Mouse (Mus musculus): ENCODE results near the gene Rab34. TPM values are rescaled to one million over a fixed set of nuclear protein-coding genes. Genes with fewer than 3 reads are reported as not detected.

Gene Rab34
- total and polyA plus RNA-seq, 2 experiments from 2014 or later: 37.1 to 55.1 TPM

DNA sequence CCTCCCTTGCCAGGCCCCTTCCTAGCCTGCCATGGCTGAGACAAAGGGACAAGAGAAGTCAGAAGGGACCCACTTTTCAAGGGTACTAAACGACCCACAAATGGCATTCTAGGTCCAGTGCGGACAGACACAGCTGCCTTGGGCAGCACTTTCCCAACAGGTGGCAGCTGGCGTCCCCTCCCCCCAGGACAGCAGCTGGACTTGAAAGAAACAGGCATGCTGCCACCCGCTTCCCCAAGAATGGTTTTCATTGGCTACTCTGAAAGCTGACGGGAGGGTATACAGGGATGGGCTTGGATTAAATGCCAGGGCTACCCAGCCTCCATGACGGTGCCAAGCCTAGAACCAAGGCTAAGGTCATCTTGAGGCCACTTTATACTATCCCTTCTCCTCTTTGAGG lies 25.7 kb upstream of the Rab34 start:
- 61% methylated on average over 6 of the region's 6 CpGs for WGBS
- Histone ChIP-seq H3K4me1 (ENCODE audit: control insufficient read depth, insufficient read depth) (peaks cover 34% of the 10 kb centered on the region), H3K9ac (replicated peaks; ENCODE audit: low read depth, low read length) (no peak overlapping the region; the same call in 1 of the 2 replicates), H3K27ac (ENCODE audit: low read depth) (peak overlapping the region; percentile 95; the same call in 1 of the 2 replicates), H3K27me3 (ENCODE audit: control insufficient read depth, insufficient read depth, low read length) (no peaks in the 10 kb centered on the region), H3K9me3 (replicated peaks; ENCODE audit: control insufficient read depth, low read length) (no peaks in the 10 kb centered on the region), H3K4me3 (ENCODE audit: low read depth, low read length) (no peak overlapping the region), H3K4me2 (ENCODE audit: low read depth, low read length) (peak overlapping the region; percentile 95), H3K36me3 (replicated peaks; ENCODE audit: control insufficient read depth, insufficient read depth, low read length) (peaks cover 34% of the 10 kb centered on the region)
- DNase-seq (ENCODE audit: low spot score) (no peak), ATAC-seq (ENCODE audit: insufficient read depth, low read depth) (no peak)
- TF ChIP-seq CTCF (IDR thresholded peaks at IDR 0.05; ENCODE audit: low read depth) (no peak), EP300 (IDR thresholded peaks at IDR 0.05; ENCODE audit: low read depth) (no peak)

GRCm38 (mm10) chr11:78163045-78163444 lies 25.2 kb upstream of the Rab34 start:
- Histone ChIP-seq H3K4me3 (ENCODE audit: low read depth, low read length) (peak overlapping the region; percentile 91), H3K4me1 (ENCODE audit: control insufficient read depth, insufficient read depth) (peaks cover 34% of the 10 kb centered on the region), H3K4me2 (ENCODE audit: low read depth, low read length) (peak overlapping the region; percentile 95), H3K9me3 (replicated peaks; ENCODE audit: control insufficient read depth, low read length) (no peaks in the 10 kb centered on the region), H3K9ac (replicated peaks; ENCODE audit: low read depth, low read length) (peak overlapping the region; percentile 91), H3K36me3 (replicated peaks; ENCODE audit: control insufficient read depth, insufficient read depth, low read length) (peaks cover 28% of the 10 kb centered on the region), H3K27ac (ENCODE audit: low read depth) (peak overlapping the region; percentile 95), H3K27me3 (ENCODE audit: control insufficient read depth, insufficient read depth, low read length) (no peaks in the 10 kb centered on the region)
- TF ChIP-seq EP300 (IDR thresholded peaks at IDR 0.05; ENCODE audit: low read depth): no peak
- no peak for TF ChIP-seq CTCF (IDR thresholded peaks at IDR 0.05; ENCODE audit: low read depth)
- 67% methylated on average over 2 of the region's 2 CpGs for WGBS
- DNase-seq (ENCODE audit: low spot score): no peak
- no peak for ATAC-seq (ENCODE audit: insufficient read depth, low read depth)

- Histone ChIP-seq H3K4me2 (ENCODE audit: low read depth, low read length) (peak overlapping the region; percentile 95), H3K36me3 (replicated peaks; ENCODE audit: control insufficient read depth, insufficient read depth, low read length) (peaks cover 20% of the 10 kb centered on the region), H3K27me3 (ENCODE audit: control insufficient read depth, insufficient read depth, low read length) (no peaks in the 10 kb centered on the region), H3K27ac (ENCODE audit: low read depth) (peak overlapping the region; percentile 95), H3K9me3 (replicated peaks; ENCODE audit: control insufficient read depth, low read length) (no peaks in the 10 kb centered on the region), H3K9ac (replicated peaks; ENCODE audit: low read depth, low read length) (peak overlapping the region; percentile 91), H3K4me3 (ENCODE audit: low read depth, low read length) (peak overlapping the region; percentile 91), H3K4me1 (ENCODE audit: control insufficient read depth, insufficient read depth) (peaks cover 34% of the 10 kb centered on the region)
- WGBS: under 1% methylated on average over 22 of the region's 22 CpGs
- TF ChIP-seq CTCF (IDR thresholded peaks at IDR 0.05; ENCODE audit: low read depth) (no peak), EP300 (IDR thresholded peaks at IDR 0.05; ENCODE audit: low read depth) (peak; percentile 90)
- ATAC-seq (ENCODE audit: insufficient read depth, low read depth): peak; percentile 61
- DNase-seq (ENCODE audit: low spot score): peak; percentile 81
Observed at GRCm38 (mm10) chr11:78163681-78164603, 24.3 kb upstream of the Rab34 start.

- Histone ChIP-seq H3K9me3 (replicated peaks; ENCODE audit: control insufficient read depth, low read length) (no peaks in the 10 kb centered on the region), H3K4me1 (ENCODE audit: control insufficient read depth, insufficient read depth) (peaks cover 31% of the 10 kb centered on the region), H3K4me2 (ENCODE audit: low read depth, low read length) (peak overlapping the region; percentile 95), H3K9ac (replicated peaks; ENCODE audit: low read depth, low read length) (peak overlapping the region; percentile 91), H3K4me3 (ENCODE audit: low read depth, low read length) (peak overlapping the region; percentile 91), H3K36me3 (replicated peaks; ENCODE audit: control insufficient read depth, insufficient read depth, low read length) (peaks cover 18% of the 10 kb centered on the region), H3K27ac (ENCODE audit: low read depth) (peak overlapping the region; percentile 95), H3K27me3 (ENCODE audit: control insufficient read depth, insufficient read depth, low read length) (no peaks in the 10 kb centered on the region)
- ATAC-seq (ENCODE audit: insufficient read depth, low read depth): no peak
- no peak for TF ChIP-seq CTCF (IDR thresholded peaks at IDR 0.05; ENCODE audit: low read depth)
- TF ChIP-seq EP300 (IDR thresholded peaks at IDR 0.05; ENCODE audit: low read depth): no peak
- no peak for DNase-seq (ENCODE audit: low spot score)
- 2% methylated on average over 14 of the region's 14 CpGs for WGBS
Observed at GRCm38 (mm10) chr11:78164604-78164923, 23.7 kb upstream of the Rab34 start.

DNA sequence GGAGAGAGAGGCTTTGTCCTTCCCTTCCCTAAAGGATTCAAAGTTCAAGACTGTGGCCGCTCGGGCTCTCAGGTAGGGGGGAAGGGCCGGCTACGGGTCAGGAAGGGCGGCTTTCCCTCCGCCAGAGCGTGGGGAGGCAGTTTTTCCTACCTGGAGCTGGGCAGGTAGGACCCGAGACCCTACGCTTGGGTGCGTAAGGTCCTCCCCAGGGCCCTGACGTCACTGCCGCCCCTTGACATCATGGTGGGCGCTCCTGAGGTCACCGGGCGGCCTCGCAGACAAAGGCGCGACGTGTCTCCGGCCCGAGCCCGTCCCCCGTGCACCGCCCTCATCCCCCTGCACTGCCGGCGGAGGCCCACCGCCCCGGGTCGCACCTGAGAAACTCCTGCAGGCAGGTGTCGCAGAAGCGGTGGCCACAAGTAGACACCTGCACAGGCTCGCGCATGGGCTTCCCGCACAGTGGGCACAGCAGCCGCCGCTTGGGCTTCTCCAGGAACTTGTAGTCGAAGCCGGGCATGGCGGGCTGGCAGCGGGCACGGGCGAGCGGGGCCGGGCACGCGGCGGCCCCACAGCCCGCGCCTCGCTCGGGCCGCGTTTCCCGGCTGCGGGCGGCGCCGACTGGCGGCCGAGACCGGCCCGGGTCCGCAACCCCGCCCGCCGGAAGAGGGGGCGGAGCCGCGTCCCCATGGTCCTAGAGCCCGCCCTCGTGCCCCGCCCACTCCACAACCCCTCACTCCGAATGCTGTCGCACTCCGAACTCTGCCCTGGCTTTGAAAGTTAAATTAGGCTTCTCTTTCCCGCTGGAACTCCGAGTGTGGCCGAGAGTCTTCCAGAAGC lies 23.1 kb upstream of the Rab34 start, which contains the start of gene Traf4:
Traf4 (minus strand) TSS at position 666 of the 837 bp plus-strand sequence.
- Histone ChIP-seq H3K4me3 (ENCODE audit: low read depth, low read length) (peak within 1 kb of the TSS; percentile 91), H3K4me1 (ENCODE audit: control insufficient read depth, insufficient read depth) (peaks cover 31% of the 10 kb centered on the region), H3K9me3 (replicated peaks; ENCODE audit: control insufficient read depth, low read length) (no peaks in the 10 kb centered on the region), H3K27ac (ENCODE audit: low read depth) (peak within 1 kb of the TSS; percentile 95), H3K27me3 (ENCODE audit: control insufficient read depth, insufficient read depth, low read length) (no peaks in the 10 kb centered on the region), H3K4me2 (ENCODE audit: low read depth, low read length) (peak within 1 kb of the TSS; percentile 95), H3K9ac (replicated peaks; ENCODE audit: low read depth, low read length) (peak within 1 kb of the TSS; percentile 91), H3K36me3 (replicated peaks; ENCODE audit: control insufficient read depth, insufficient read depth, low read length) (peaks cover 13% of the 10 kb centered on the region)
- ATAC-seq (ENCODE audit: insufficient read depth, low read depth) (peak; percentile 84), DNase-seq (ENCODE audit: low spot score) (peak; percentile 78)
- under 1% methylated on average over 66 of the region's 78 CpGs for WGBS
- no peak for TF ChIP-seq EP300 (IDR thresholded peaks at IDR 0.05; ENCODE audit: low read depth)
- TF ChIP-seq CTCF (IDR thresholded peaks at IDR 0.05; ENCODE audit: low read depth): 0 out of 2 replicates have a peak, but pooled peaks have one; percentile 6

All from heart, postnatal 0 days (tissue).